Mouse (Mus musculus) forebrain, embryonic 14.5 days (tissue): ENCODE data around the gene Kcnh2. TPM values are rescaled to one million over a fixed set of nuclear protein-coding genes. Genes with fewer than 3 reads are reported as not detected.

ENCODE experiments used
- ATAC-seq: fragments of 200-750 bp; cut with Nextera tagmentation; 2 replicates; pipeline ENCODE4 v1.8.0; 2017; ENCODE audit warnings: mild to moderate bottlenecking, moderate library complexity
- DNase-seq: peaks from one replicate; pipeline ENCODE4 v3.0.0-alpha.2; 2015; ENCODE audit warnings: low spot score
- H3K27ac ChIP-seq: fragments of 300-500 bp; sonication (generic); 2 replicates; pipeline ENCODE4 v1.5.1; 2014; ENCODE audit warnings: low read depth, mild to moderate bottlenecking, control low read depth, low read length, moderate library complexity
- H3K27me3 ChIP-seq: fragments of 300-500 bp; sonication (generic); replicated peaks from 2 replicates; pipeline ENCODE4 v1.6.1; 2014; ENCODE audit warnings: low read length, control low read depth, mixed read lengths; ENCODE audit not compliant: control insufficient read depth, insufficient read depth
- H3K36me3 ChIP-seq: fragments of 300-500 bp; sonication (generic); 2 replicates; pipeline ENCODE4 v1.6.1; 2014; ENCODE audit warnings: low read length, control low read depth; ENCODE audit not compliant: control insufficient read depth, insufficient read depth
- H3K4me1 ChIP-seq: fragments of 300-500 bp; sonication (generic); 2 replicates; pipeline ENCODE4 v1.6.1; 2014; ENCODE audit warnings: antibody characterized with exemption, low read length, control low read depth; ENCODE audit not compliant: control insufficient read depth, insufficient read depth
- H3K4me2 ChIP-seq: fragments of 300-500 bp; sonication (generic); 2 replicates; pipeline ENCODE4 v1.6.1; 2014; ENCODE audit warnings: mild to moderate bottlenecking, control low read depth, low read length
- H3K4me3 ChIP-seq: fragments of 300-500 bp; sonication (generic); 2 replicates; pipeline ENCODE4 v1.5.1; 2014; ENCODE audit warnings: low read depth, low read length, control low read depth
- H3K9ac ChIP-seq: fragments of 300-500 bp; sonication (generic); 2 replicates; pipeline ENCODE4 v1.6.1; 2014; ENCODE audit warnings: mild to moderate bottlenecking, low read length, control low read depth, moderate library complexity
- H3K9me3 ChIP-seq: fragments of 300-500 bp; sonication (generic); replicated peaks from 2 replicates; pipeline ENCODE4 v1.6.1; 2016; ENCODE audit warnings: low read length, control low read depth, mixed read lengths; ENCODE audit not compliant: control insufficient read depth
- WGBS: fragments of 180-500 bp; shearing (Covaris S2); extraction: QIAGEN DNeasy Blood & Tissue Kit; methylation state at CpG from one replicate; pipeline ENCODE4 v1.1.7; 2014; 5-methylcytosine and 5-hydroxymethylcytosine counted together
- polyA plus RNA-seq: library from polyadenylated mRNA; unstranded; fragments of >200 nt; fragmentation: Nextera tagmentation; extraction: Ambion mirVana; gene quantifications from 2 replicates; pipeline ENCODE4 v1.2.1, GENCODE M21; 2014

Kcnh2 gene
- polyA plus RNA-seq, 1 experiment from 2014 or later: 5.2 TPM

DNA sequence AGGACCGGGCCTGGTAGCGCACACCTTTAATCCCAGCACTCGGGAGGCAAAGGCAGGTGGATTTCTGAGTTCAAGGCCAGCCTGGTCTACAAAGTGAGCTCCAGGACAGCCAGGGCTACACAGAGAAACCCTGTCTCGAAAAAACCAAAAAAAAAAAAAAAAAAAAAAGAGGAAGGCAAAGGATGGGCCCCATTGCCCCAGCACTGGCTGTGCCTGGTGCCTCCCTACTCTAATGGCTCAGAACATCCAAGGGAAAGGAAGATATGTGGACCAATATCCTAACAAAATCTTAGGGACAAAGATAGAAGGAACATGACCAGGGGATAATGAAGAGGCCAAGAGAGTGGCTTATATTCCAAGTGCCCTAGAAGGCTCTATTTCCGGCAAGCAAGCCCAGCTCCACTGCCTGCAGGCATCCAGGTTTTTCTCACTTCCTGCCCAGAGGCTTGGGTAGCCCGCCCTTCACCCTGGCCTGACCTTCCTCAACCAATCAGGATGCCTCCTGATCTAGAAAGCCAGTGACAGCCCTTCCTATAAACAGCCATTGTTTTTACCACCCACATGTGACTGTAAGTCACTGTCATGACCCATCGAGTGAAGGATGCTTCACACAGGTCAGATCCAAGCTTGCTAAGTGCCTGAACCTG, 37.7 kb upstream of the Kcnh2 start:
- Histone ChIP-seq H3K27ac (no peak overlapping the region), H3K4me2 (no peak overlapping the region), H3K4me3 (no peak overlapping the region), H3K36me3 (no peaks in the 10 kb centered on the region), H3K27me3 (peaks cover 31% of the 10 kb centered on the region), H3K4me1 (peaks cover 6% of the 10 kb centered on the region), H3K9me3 (no peaks in the 10 kb centered on the region), H3K9ac (no peak overlapping the region)
- no peak for ATAC-seq
- no peak for DNase-seq
- WGBS: 55% methylated on average over 6 of the region's 7 CpGs

DNA sequence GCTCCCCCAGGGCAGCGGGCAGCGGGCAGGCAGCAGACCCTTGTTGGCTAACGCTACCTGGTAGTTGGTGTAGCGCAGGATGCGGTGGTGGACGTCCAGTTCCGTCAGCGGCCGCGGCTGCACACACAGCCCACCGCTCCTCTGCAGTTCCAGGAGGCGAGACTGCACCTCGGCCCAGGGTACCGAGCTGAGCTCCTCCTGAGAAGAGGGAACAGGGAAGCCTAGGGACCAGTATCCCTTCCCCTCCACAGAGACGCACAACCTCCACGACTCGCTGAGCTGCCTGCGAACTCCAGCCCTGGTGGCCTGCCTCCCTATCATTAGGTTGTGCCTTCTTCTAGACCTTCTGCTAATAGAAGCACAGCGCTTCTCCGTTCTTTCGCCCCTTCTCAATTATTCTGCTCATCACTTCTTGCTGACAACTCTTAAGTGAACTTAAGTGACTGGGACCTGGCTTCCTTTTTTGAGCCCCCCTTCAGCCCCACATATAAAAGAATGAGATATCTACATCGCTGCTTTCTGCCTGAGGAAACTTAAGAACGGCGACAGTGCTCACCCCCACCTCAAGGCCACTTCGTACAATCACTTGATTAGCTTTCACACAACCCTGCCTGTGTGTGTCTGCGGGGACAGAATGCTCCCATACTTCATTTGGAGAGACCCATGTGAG, 37.0 kb upstream of the Kcnh2 start:
- Histone ChIP-seq H3K4me1 (peaks cover 9% of the 10 kb centered on the region), H3K27me3 (peaks cover 31% of the 10 kb centered on the region), H3K9ac (peak overlapping the region; percentile 60), H3K36me3 (no peaks in the 10 kb centered on the region), H3K4me3 (peak overlapping the region; percentile 43), H3K4me2 (peak overlapping the region; percentile 94), H3K9me3 (no peaks in the 10 kb centered on the region), H3K27ac (no peak overlapping the region)
- ATAC-seq: no peak
- no peak for DNase-seq
- WGBS: 22% methylated on average over 24 of the region's 26 CpGs

DNA sequence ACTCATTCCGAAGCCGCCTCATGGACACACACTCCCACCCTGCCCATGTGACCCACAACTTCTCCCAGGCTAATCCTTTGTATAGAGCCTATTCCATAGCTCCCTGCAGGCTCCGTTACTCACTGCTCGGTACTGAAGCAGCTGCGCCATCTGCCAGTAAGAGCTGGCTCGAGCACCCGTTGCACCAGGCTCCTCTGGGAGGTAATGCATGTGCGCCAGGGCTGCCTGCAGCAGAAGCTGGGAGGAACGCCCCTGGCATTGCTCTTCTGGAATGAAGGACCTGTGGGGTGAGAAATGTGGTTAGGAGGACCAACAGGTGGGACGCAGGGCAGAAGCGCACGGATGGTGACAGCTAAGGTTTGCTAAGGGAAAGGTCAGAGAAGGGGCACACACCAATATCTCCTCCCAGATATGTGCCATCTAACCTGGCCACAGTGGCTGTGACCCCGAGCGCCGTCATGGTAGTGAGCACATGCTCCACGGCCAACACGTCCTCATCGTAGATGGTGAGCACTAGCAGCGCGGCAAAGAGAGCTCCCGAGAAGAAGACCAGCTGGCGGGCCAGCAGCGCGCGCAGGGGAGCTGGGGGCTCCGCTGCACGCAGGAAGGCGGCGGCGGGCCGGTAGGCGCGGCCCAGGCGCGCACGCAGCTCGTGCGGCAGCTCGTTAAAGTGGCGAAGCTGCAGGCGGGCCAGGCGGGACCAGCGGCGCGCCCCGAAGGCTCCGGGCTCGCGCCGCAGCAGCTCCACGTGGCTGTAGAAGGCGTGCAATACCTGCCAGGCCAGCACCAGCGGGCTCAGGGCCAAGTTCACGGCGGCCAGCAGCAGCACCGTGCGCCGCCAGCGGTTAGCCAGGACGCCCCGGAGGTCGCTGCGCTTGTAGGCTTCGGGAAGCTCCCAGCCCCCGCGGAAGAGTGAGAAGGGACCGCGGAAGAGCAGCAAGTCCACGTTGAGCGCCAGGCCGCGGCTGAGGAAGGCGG, 36.1 kb upstream of the Kcnh2 start:
- 1% methylated on average over 72 of the region's 73 CpGs for WGBS
- Histone ChIP-seq H3K4me1 (peaks cover 12% of the 10 kb centered on the region), H3K9me3 (no peaks in the 10 kb centered on the region), H3K4me2 (peak overlapping the region; percentile 94), H3K9ac (peak overlapping the region; percentile 60), H3K36me3 (no peaks in the 10 kb centered on the region), H3K4me3 (peak overlapping the region; percentile 43), H3K27me3 (peaks cover 31% of the 10 kb centered on the region), H3K27ac (0 out of 2 replicates have a peak overlapping the region, but pooled peaks have one; percentile 14)
- ATAC-seq: peak; percentile 78
- peak; percentile 88 for DNase-seq

DNA sequence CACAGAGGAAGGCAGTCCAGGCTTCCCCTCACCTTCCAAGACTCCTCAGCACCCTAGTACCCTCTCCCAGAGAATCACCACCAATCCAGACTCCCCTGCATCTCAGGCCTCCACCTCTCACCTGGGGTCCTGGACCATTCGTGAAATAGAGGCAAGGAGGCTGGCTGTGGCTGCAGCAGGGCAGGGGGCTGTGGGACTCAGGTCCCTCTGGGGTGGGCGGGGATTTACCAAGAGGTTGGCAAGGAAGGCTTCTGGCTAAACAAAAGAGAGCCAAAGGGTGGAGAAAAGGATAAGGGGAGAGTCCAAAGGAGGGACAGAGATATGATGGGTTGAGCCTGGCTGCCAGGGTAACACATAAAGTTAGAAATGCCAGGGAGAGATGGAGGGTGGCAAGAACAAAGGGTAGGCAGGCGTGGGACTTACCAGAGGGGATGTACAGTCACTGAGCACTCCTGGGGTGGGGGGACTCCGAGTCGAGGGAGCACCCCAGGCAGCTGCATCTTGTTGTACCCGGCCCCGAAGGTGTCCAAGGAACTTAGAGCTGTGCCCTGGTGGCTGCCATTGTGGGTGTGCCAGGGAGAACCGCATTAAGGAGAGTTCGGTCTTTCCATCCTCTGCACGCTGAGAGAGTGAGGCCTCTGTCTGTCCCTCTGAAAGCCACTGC, 34.6 kb upstream of the Kcnh2 start:
- Histone ChIP-seq H3K36me3 (no peaks in the 10 kb centered on the region), H3K9ac (no peak overlapping the region), H3K27me3 (peaks cover 31% of the 10 kb centered on the region), H3K27ac (no peak overlapping the region), H3K4me1 (peaks cover 12% of the 10 kb centered on the region), H3K4me3 (no peak overlapping the region), H3K4me2 (no peak overlapping the region), H3K9me3 (no peaks in the 10 kb centered on the region)
- ATAC-seq (no peak), DNase-seq (no peak)
- WGBS: 77% methylated on average over 10 of the region's 10 CpGs

- ATAC-seq (no peak), DNase-seq (no peak)
- Histone ChIP-seq H3K4me3 (no peak overlapping the region), H3K4me2 (no peak overlapping the region), H3K27me3 (peaks cover 31% of the 10 kb centered on the region), H3K4me1 (peaks cover 12% of the 10 kb centered on the region), H3K36me3 (no peaks in the 10 kb centered on the region), H3K9me3 (no peaks in the 10 kb centered on the region), H3K27ac (no peak overlapping the region), H3K9ac (no peak overlapping the region)
- 91% methylated on average over 5 of the region's 5 CpGs for WGBS
Observed at GRCm38 (mm10) chr5:24385374-24385773, 34.0 kb upstream of the Kcnh2 start.

GRCm38 (mm10) chr5:24384407-24384806, 33.0 kb upstream of the Kcnh2 start:
- Histone ChIP-seq H3K9ac (no peak overlapping the region), H3K4me1 (peaks cover 12% of the 10 kb centered on the region), H3K27ac (no peak overlapping the region), H3K27me3 (peaks cover 31% of the 10 kb centered on the region), H3K9me3 (no peaks in the 10 kb centered on the region), H3K36me3 (no peaks in the 10 kb centered on the region), H3K4me3 (no peak overlapping the region), H3K4me2 (peak overlapping the region; percentile 63; the same call in 1 of the 2 replicates)
- ATAC-seq: no peak
- no peak for DNase-seq
- 72% methylated on average over 6 of the region's 6 CpGs for WGBS

GRCm38 (mm10) chr5:24383026-24383859, 31.8 kb upstream of the Kcnh2 start:
- ATAC-seq: peak; percentile 84
- under 1% methylated on average over 34 of the region's 34 CpGs for WGBS
- H3K27ac ChIP-seq: peak overlapping the region; percentile 58

GRCm38 (mm10) chr5:24381988-24382387, 30.6 kb upstream of the Kcnh2 start:
- DNase-seq (no peak), ATAC-seq (no peak)
- Histone ChIP-seq H3K9ac (no peak overlapping the region), H3K27me3 (peaks cover 10% of the 10 kb centered on the region), H3K4me1 (peaks cover 6% of the 10 kb centered on the region), H3K27ac (no peak overlapping the region), H3K4me3 (no peak overlapping the region), H3K36me3 (no peaks in the 10 kb centered on the region), H3K9me3 (no peaks in the 10 kb centered on the region), H3K4me2 (no peak overlapping the region)
- 64% methylated on average over 2 of the region's 2 CpGs for WGBS

More at GRCm38 (mm10) chr5:24383026-24383859, 31.8 kb upstream of the Kcnh2 start:
- H3K27me3 ChIP-seq: peaks cover 22% of the 10 kb centered on the region
- peak overlapping the region; percentile 44 for H3K4me3 ChIP-seq
- no peaks in the 10 kb centered on the region for H3K36me3 ChIP-seq
- peak overlapping the region; percentile 64 for H3K9ac ChIP-seq
- no peaks in the 10 kb centered on the region for H3K9me3 ChIP-seq
- DNase-seq: peak; percentile 96
- H3K4me1 ChIP-seq: peaks cover 12% of the 10 kb centered on the region
- peak overlapping the region; percentile 63 for H3K4me2 ChIP-seq
